Mouse (Mus musculus) forebrain, embryonic 14.5 days (tissue): ENCODE data around the gene Lsm12. TPM values are rescaled to one million over a fixed set of nuclear protein-coding genes. Genes with fewer than 3 reads are reported as not detected.
A peak's percentile ranks its signal among the peaks of the same experiment; 100 is the strongest.

Source experiments
- ATAC-seq: fragments of 200-750 bp; cut with Nextera tagmentation; 2 replicates; pipeline ENCODE4 v1.8.0; 2017; ENCODE audit warnings: mild to moderate bottlenecking, moderate library complexity
- DNase-seq: peaks from one replicate; pipeline ENCODE4 v3.0.0-alpha.2; 2015; ENCODE audit warnings: low spot score
- H3K27ac ChIP-seq: fragments of 300-500 bp; sonication (generic); 2 replicates; pipeline ENCODE4 v1.5.1; 2014; ENCODE audit warnings: low read depth, mild to moderate bottlenecking, control low read depth, low read length, moderate library complexity
- H3K27me3 ChIP-seq: fragments of 300-500 bp; sonication (generic); replicated peaks from 2 replicates; pipeline ENCODE4 v1.6.1; 2014; ENCODE audit warnings: low read length, control low read depth, mixed read lengths; ENCODE audit not compliant: control insufficient read depth, insufficient read depth
- H3K36me3 ChIP-seq: fragments of 300-500 bp; sonication (generic); 2 replicates; pipeline ENCODE4 v1.6.1; 2014; ENCODE audit warnings: low read length, control low read depth; ENCODE audit not compliant: control insufficient read depth, insufficient read depth
- H3K4me1 ChIP-seq: fragments of 300-500 bp; sonication (generic); 2 replicates; pipeline ENCODE4 v1.6.1; 2014; ENCODE audit warnings: antibody characterized with exemption, low read length, control low read depth; ENCODE audit not compliant: control insufficient read depth, insufficient read depth
- H3K4me2 ChIP-seq: fragments of 300-500 bp; sonication (generic); 2 replicates; pipeline ENCODE4 v1.6.1; 2014; ENCODE audit warnings: mild to moderate bottlenecking, control low read depth, low read length
- H3K4me3 ChIP-seq: fragments of 300-500 bp; sonication (generic); 2 replicates; pipeline ENCODE4 v1.5.1; 2014; ENCODE audit warnings: low read depth, low read length, control low read depth
- H3K9ac ChIP-seq: fragments of 300-500 bp; sonication (generic); 2 replicates; pipeline ENCODE4 v1.6.1; 2014; ENCODE audit warnings: mild to moderate bottlenecking, low read length, control low read depth, moderate library complexity
- H3K9me3 ChIP-seq: fragments of 300-500 bp; sonication (generic); replicated peaks from 2 replicates; pipeline ENCODE4 v1.6.1; 2016; ENCODE audit warnings: low read length, control low read depth, mixed read lengths; ENCODE audit not compliant: control insufficient read depth
- WGBS: fragments of 180-500 bp; shearing (Covaris S2); extraction: QIAGEN DNeasy Blood & Tissue Kit; methylation state at CpG from one replicate; pipeline ENCODE4 v1.1.7; 2014; 5-methylcytosine and 5-hydroxymethylcytosine counted together
- polyA plus RNA-seq: library from polyadenylated mRNA; unstranded; fragments of >200 nt; fragmentation: Nextera tagmentation; extraction: Ambion mirVana; gene quantifications from 2 replicates; pipeline ENCODE4 v1.2.1, GENCODE M21; 2014

Gene Lsm12
- polyA plus RNA-seq, 1 experiment from 2014 or later = 93.7 TPM

DNA sequence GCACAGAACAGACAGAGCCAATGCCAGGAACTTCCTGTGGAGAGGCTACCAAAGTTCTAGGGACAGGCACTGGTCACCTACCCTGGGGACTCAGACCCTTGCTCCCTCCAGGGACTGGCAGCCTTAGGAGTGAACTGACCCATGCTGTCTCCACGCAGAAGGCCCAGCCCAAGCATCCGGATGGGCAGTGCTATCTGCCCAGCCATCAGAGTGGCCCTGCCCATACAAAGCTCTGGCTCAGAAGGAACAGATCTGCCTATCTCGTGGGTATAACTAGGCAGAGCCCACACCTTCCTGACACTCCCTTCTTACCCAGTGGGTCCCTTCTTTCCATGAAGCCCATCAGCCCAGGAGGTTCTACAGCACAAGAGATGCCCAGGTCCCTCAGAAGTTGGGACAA, 25.1 kb upstream of the Lsm12 start:
- H3K4me2 ChIP-seq = no peak overlapping the region
- H3K27ac ChIP-seq = no peak overlapping the region
- no peaks in the 10 kb centered on the region for H3K27me3 ChIP-seq
- no peak for DNase-seq
- no peak overlapping the region; the same call in 1 of the 2 replicates for H3K9ac ChIP-seq
- H3K36me3 ChIP-seq = peaks cover 28% of the 10 kb centered on the region
- no peak for ATAC-seq
- peaks cover 26% of the 10 kb centered on the region for H3K4me1 ChIP-seq
- no peak overlapping the region for H3K4me3 ChIP-seq
- 67% methylated on average over 3 of the region's 3 CpGs for whole genome bisulfite sequencing
- no peaks in the 10 kb centered on the region for H3K9me3 ChIP-seq

GRCm38 (mm10) chr11:102209742-102210141, 24.6 kb upstream of the Lsm12 start:
- WGBS = 12% methylated on average over 2 of the region's 2 CpGs
- H3K9me3 ChIP-seq = no peaks in the 10 kb centered on the region
- no peak overlapping the region for H3K4me3 ChIP-seq
- H3K4me2 ChIP-seq = no peak overlapping the region
- 0 out of 2 replicates have a peak overlapping the region, but pooled peaks have one; percentile 5 for H3K27ac ChIP-seq
- ATAC-seq (no peak), DNase-seq (peak; percentile 47)
- peaks cover 23% of the 10 kb centered on the region for H3K4me1 ChIP-seq
- H3K27me3 ChIP-seq = no peaks in the 10 kb centered on the region
- no peak overlapping the region; the same call in 1 of the 2 replicates for H3K9ac ChIP-seq
- peaks cover 32% of the 10 kb centered on the region for H3K36me3 ChIP-seq

DNA sequence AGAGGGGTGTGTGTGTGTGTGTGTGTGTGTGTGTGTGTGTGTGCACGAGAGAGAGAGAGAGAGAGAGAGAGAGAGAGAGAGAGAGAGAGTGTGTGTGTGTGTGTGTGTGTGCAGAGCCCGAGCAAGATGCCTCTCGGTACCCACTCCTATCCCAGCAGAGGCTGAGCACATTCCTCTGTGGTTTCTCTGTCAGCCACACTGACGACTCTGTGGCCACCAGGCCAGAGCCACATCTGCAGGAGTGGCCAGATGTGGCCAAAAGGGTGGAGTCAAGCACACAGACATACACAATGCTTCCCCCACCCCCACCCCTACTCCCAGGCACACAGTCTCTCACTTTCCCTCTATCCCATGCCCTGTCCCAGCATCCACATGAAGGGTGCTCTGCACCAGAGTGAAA, 23.8 kb upstream of the Lsm12 start:
- ATAC-seq = no peak
- 55% methylated on average over 4 of the region's 4 CpGs for WGBS
- no peak overlapping the region for H3K27ac ChIP-seq

GRCm38 (mm10) chr11:102207825-102208777, 23.0 kb upstream of the Lsm12 start:
- peak; percentile 54; the same call in 1 of the 2 replicates for ATAC-seq
- WGBS = 44% methylated on average over 11 of the region's 11 CpGs
- Histone ChIP-seq H3K4me2 (no peak overlapping the region), H3K9me3 (no peaks in the 10 kb centered on the region), H3K4me1 (peaks cover 20% of the 10 kb centered on the region), H3K27me3 (no peaks in the 10 kb centered on the region), H3K9ac (0 out of 2 replicates have a peak overlapping the region, but pooled peaks have one; percentile 1), H3K27ac (peak overlapping the region; percentile 67; the same call in 1 of the 2 replicates), H3K36me3 (peaks cover 44% of the 10 kb centered on the region), H3K4me3 (no peak overlapping the region)
- peak; percentile 80 for DNase-seq

More for the DNA sequence above, 23.8 kb upstream of the Lsm12 start:
- no peak overlapping the region for H3K4me3 ChIP-seq
- DNase-seq = no peak
- H3K27me3 ChIP-seq = no peaks in the 10 kb centered on the region
- H3K9me3 ChIP-seq = no peaks in the 10 kb centered on the region
- H3K36me3 ChIP-seq = peaks cover 41% of the 10 kb centered on the region
- no peak overlapping the region for H3K4me2 ChIP-seq
- H3K9ac ChIP-seq = no peak overlapping the region
- peaks cover 20% of the 10 kb centered on the region for H3K4me1 ChIP-seq

- Histone ChIP-seq H3K4me3 (no peak overlapping the region), H3K9me3 (no peaks in the 10 kb centered on the region), H3K9ac (0 out of 2 replicates have a peak overlapping the region, but pooled peaks have one; percentile 17), H3K4me1 (peaks cover 15% of the 10 kb centered on the region), H3K27ac (peak overlapping the region; percentile 55), H3K36me3 (peaks cover 57% of the 10 kb centered on the region), H3K27me3 (no peaks in the 10 kb centered on the region), H3K4me2 (no peak overlapping the region)
- ATAC-seq (no peak), DNase-seq (no peak)
- 74% methylated on average over 30 of the region's 30 CpGs for WGBS
Measured at GRCm38 (mm10) chr11:102206481-102206880, 21.4 kb upstream of the Lsm12 start.

DNA sequence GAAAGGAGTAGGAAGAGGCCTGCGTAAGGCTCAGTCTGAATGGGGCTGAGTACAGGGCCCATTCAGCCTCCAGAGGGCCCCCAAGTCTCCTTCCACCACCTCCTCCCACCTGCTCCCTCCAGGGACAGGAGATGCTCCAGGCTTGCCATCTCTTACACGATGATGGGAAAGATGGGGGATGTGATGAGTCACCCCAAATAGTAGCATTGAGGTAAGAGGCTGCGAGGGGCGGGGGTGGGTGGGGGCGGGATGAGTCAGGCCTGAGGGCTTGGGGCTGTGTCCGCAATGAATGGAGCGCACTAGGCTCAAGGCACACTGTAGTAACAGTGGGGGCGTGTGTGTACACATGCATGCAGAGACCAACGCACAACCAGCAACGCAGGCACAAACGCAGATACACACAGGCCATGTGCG, 16.3 kb upstream of the Lsm12 start:
- H3K27me3 ChIP-seq = no peaks in the 10 kb centered on the region
- no peak overlapping the region for H3K9ac ChIP-seq
- H3K9me3 ChIP-seq = no peaks in the 10 kb centered on the region
- peaks cover 99% of the 10 kb centered on the region for H3K36me3 ChIP-seq
- H3K27ac ChIP-seq = no peak overlapping the region
- no peak for DNase-seq
- no peak overlapping the region for H3K4me3 ChIP-seq
- no peaks in the 10 kb centered on the region for H3K4me1 ChIP-seq
- WGBS = 79% methylated on average over 11 of the region's 12 CpGs
- H3K4me2 ChIP-seq = no peak overlapping the region
- ATAC-seq = no peak

GRCm38 (mm10) chr11:102199856-102200255, 14.8 kb upstream of the Lsm12 start:
- no peaks in the 10 kb centered on the region for H3K27me3 ChIP-seq
- H3K4me3 ChIP-seq = no peak overlapping the region
- no peaks in the 10 kb centered on the region for H3K4me1 ChIP-seq
- 94% methylated on average over 9 of the region's 9 CpGs for WGBS
- H3K9me3 ChIP-seq = no peaks in the 10 kb centered on the region
- H3K27ac ChIP-seq = no peak overlapping the region
- ATAC-seq = no peak
- DNase-seq = no peak
- H3K9ac ChIP-seq = no peak overlapping the region
- peaks cover 99% of the 10 kb centered on the region for H3K36me3 ChIP-seq
- H3K4me2 ChIP-seq = no peak overlapping the region

- H3K36me3 ChIP-seq = peaks cover 99% of the 10 kb centered on the region
- ATAC-seq = no peak
- 65% methylated on average over 6 of the region's 6 CpGs for WGBS
Measured at GRCm38 (mm10) chr11:102198245-102198644, 13.1 kb upstream of the Lsm12 start.

More at GRCm38 (mm10) chr11:102198245-102198644, 13.1 kb upstream of the Lsm12 start:
- H3K4me3 ChIP-seq = no peak overlapping the region
- H3K9ac ChIP-seq = no peak overlapping the region
- H3K4me2 ChIP-seq = no peak overlapping the region
- H3K4me1 ChIP-seq = no peaks in the 10 kb centered on the region
- no peak overlapping the region for H3K27ac ChIP-seq
- no peaks in the 10 kb centered on the region for H3K27me3 ChIP-seq
- DNase-seq = no peak
- H3K9me3 ChIP-seq = no peaks in the 10 kb centered on the region
